ENCODE assay signal across 24 mouse cellular contexts in genomic region chr8:10705909-10706308, GRCm38 (mm10).
"Had no signal": no experiment of that assay in that cellular context is flagged by ENCODE, and none has a peak within 500 bp of the region (broad histone marks: within the 10 kb centered on the region; RNA-seq: fewer than 3 reads in every experiment).

No protein-coding gene starts in this region.

- ATAC-seq: hindbrain, postnatal 0 days; intestine, embryonic 16.5 days had no signal

- H3K9ac ChIP-seq: heart, embryonic 12.5 days; hindbrain, embryonic 13.5 days; hindbrain, embryonic 15.5 days; kidney, embryonic 15.5 days; limb, embryonic 13.5 days; limb, embryonic 15.5 days had no signal

- H3K4me1 ChIP-seq: limb, embryonic 13.5 days; limb, embryonic 15.5 days had no signal

- DNase-seq: gastrocnemius, adult 2 months; gastrocnemius, postnatal 10 days; gastrocnemius, postnatal 25 days; heart, adult 18-20 months; heart, postnatal 10 days; kidney, adult 11 months; kidney, adult 2 months; kidney, adult 9 months; kidney, postnatal 14 days; kidney, postnatal 36 days; layer of hippocampus, adult 9-11 months; layer of hippocampus, postnatal 36 days; left cerebral cortex, postnatal 4 days had no signal

- H3K4me2 ChIP-seq: heart, embryonic 12.5 days; hindbrain, embryonic 13.5 days; hindbrain, embryonic 15.5 days; kidney, embryonic 15.5 days; limb, embryonic 13.5 days; limb, embryonic 15.5 days; liver, embryonic 11.5 days had no signal

- H3K4me3 ChIP-seq: gastrocnemius, adult 2 months; heart, embryonic 10.5 days; heart, embryonic 12.5 days; hindbrain, embryonic 13.5 days; hindbrain, embryonic 15.5 days; kidney, embryonic 15.5 days; limb, embryonic 13.5 days; limb, embryonic 15.5 days had no signal

- H3K36me3 ChIP-seq: heart, embryonic 10.5 days; heart, embryonic 12.5 days; hindbrain, embryonic 13.5 days; hindbrain, embryonic 15.5 days; kidney, embryonic 15.5 days; limb, embryonic 13.5 days; limb, embryonic 15.5 days had no signal

- H3K27ac ChIP-seq: gastrocnemius, adult 2 months; heart, embryonic 10.5 days; hindbrain, embryonic 13.5 days; hindbrain, embryonic 15.5 days; hindbrain, postnatal 0 days; kidney, embryonic 15.5 days; kidney, postnatal 0 days; limb, embryonic 13.5 days; limb, embryonic 15.5 days had no signal

- H3K9me3 ChIP-seq: heart, embryonic 10.5 days; heart, embryonic 12.5 days; hindbrain, embryonic 13.5 days; hindbrain, embryonic 15.5 days; kidney, embryonic 15.5 days; limb, embryonic 13.5 days; limb, embryonic 15.5 days had no signal

- H3K27me3 ChIP-seq: heart, embryonic 12.5 days; hindbrain, embryonic 13.5 days; hindbrain, embryonic 15.5 days; kidney, embryonic 15.5 days; limb, embryonic 13.5 days; limb, embryonic 15.5 days had no signal
